Mouse (Mus musculus) central nervous system, embryonic 11.5 days (tissue): ENCODE results near the gene Gm5965. TPM values are rescaled to one million over a fixed set of nuclear protein-coding genes. Genes with fewer than 3 reads are reported as not detected.

Experiments used
- polyA plus RNA-seq: library from polyadenylated mRNA; depleted of rRNA; stranded (reverse); fragments of >200 nt; gene quantifications from 2 replicates; pipeline ENCODE4 v1.2.3, GENCODE M21; 2012; rRNA removed

Gm5965 gene
- polyA plus RNA-seq: not detected in 2 replicates

DNA sequence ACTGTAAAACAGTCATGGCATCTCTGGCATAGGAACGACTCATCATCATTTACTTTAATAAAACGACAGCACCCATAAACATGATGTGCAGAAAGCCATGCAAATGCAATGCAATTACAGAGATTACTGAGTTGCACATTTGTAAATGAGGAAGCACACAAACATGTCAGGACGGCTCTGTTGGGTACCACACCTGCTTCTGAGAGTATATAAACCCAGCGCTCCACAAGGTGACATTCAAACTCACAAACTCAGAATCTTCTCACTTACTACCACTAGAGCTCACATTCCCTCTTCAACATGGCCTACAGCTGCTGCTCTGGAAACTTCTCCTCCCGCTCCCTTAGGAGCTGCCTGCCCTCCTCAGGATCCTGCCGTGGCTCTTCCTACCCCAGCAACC, at the start of gene Gm5965:
Gm5965 (plus strand) TSS at position 301 of the 400 bp plus-strand sequence.

DNA sequence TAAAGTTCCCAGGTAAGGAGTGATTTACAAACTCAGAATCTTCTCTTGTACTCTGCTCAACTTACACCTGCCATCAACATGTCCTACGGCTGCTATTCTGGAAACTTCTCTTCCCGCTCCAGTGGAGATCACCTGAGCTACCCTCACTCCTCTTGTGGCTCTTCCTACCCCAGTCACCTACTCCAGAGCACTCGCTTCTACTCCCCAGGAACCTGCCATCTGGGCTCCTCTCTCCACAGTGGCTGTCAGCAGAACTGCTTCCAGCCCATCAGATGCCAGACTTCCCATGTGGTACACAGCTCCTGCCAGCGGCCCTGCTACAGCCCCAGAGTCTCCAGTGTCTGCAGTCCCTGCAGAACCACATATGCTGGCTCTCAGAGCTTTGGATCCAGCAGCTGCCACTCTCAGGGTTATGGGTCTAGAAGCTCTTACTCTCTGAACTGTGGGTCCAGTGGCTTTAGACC, 48.9 kb upstream of the Gm5965 start, which contains the start of gene Krtap13-1:
Krtap13-1 (plus strand) TSS at position 51 of the 464 bp plus-strand sequence.

DNA sequence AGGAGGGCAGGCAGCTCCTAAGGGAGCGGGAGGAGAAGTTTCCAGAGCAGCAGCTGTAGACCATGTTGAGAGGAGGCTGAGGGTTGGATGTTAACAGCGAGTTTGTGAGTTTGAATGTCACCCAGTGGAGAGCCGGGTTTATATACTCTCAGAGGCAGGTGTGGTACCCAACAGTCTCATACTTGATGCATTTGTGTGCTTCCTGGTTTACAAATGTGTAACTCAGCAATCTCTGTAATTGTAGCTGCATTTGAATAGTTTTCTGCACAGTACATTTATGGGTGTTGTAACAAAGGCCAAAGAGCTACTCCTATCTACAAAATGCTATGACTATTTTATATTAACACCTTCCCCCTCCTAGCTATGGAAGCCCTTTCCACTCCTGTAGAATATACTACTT, 26.2 kb upstream of the Gm5965 start, which contains the start of gene Krtap13:
Krtap13 (minus strand) TSS at position 101 of the 400 bp plus-strand sequence.

DNA sequence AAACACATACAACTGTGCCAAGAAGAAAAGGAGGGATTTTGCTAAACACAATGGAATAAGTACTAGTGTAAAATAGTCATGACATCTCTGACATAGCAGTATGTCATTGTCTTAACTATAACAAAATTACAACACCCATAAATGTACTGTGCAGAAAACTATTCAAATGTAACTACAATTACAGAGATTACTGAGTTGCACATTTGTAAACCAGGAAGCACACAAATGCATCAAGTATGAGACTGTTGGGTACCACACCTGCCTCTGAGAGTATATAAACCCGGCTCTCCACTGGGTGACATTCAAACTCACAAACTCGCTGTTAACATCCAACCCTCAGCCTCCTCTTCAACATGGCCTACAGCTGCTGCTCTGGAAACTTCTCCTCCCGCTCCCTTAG, 19.1 kb upstream of the Gm5965 start, which contains the start of gene 2310034C09Rik:
2310034C09Rik (plus strand) TSS at position 301 of the 400 bp plus-strand sequence.

DNA sequence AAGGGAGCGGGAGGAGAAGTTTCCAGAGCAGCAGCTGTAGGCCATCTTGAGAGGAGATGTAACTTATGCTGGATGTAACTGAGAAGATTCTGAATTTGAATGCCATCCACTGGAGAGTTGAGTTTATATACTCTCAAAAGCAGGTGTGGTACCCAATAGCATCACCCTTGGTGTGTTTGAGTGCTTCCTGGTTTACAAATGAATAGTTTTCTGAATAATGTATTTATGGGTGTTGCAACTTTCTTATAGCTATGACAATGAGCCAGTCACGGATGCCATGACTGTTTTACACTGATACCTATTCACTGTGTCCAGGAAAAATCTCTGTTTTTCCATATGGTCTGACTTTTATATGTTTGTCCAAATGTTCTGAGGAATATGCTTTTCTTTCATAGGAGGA, 3.6 kb upstream of the Gm5965 start, which contains the start of gene 2310057N15Rik:
2310057N15Rik (minus strand) TSS at position 101 of the 400 bp plus-strand sequence.

DNA sequence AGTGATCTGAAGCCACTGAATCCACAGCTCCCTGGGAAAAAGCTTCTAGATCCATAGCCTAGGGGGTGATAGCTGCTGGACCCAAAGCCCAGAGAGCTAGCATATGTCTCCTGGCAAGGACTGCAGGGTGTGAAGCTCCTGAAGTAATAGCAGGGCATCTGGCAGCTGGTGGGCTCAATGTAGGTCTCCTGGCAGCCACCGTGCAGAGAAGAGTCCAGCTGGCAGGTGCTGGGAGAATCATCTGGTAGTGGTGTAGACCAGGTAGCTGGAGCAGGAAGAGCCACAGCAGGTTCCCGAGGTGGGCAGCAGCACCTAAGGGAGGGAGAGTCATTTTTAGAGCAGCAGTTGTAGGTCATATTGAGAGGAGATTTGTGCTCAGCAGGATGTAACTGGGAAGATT, 34.1 kb downstream of the Gm5965 start, which contains the start of gene Gm20741:
Gm20741 (minus strand) TSS at position 394 of the 400 bp plus-strand sequence.

DNA sequence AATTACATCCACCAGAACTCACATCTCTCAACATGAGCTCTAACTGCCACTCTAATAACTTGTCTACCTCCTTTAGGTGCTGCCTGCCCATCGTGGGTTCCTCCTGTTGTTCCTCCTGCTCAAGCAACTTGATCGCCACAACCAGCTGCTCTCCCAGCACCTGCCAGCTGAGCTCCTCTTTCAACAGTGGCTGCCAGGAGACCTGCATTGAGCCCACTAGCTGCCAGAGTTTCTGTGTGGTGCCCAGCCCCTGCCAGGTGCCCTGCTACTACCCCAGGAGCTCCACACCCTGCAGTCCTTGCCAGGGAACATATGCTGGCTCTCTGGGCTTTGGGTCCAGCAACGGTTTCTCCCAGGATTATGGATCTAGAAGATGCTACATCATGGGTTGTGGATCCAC, 42.4 kb downstream of the Gm5965 start, which contains the start of gene Krtap15:
Krtap15 (plus strand) TSS at position 150 of the 400 bp plus-strand sequence.

DNA sequence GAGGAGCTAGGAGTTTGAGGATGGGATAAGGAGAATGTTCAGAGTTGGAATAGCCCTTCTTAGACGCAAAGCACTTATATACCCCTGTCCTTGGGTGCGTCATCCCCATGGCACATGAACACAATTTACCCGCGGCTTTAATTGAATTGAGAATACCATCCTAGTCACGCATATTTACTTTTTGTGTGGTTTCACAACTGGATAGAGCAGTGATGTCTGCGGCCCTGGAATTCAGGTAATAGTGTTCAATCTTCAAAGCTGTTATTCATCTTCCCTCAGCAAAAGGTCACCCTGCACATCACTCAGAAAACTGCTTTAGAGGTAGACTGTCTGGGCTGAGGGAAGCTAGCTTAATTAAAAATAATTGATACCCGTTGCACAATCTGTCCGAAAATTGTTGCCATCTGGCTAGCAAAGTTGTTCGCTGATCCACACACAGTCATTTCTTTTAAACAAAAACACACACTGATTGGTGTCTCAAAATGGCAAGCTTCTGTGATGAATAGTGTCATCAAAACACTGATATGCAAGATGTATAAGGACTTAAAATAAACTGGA, 48.5 kb downstream of the Gm5965 start, which contains the start of gene Krtap14:
Krtap14 (minus strand) TSS at position 51 of the 558 bp plus-strand sequence.

Other genes starting within 250 kb of the Gm5965 start
- 0.12 and 0.83 TPM in 2 replicates for gene Cldn8, start 214.7 kb upstream of the Gm5965 start, polyA plus RNA-seq
- not detected in 2 replicates for gene Krtap24-1, start 165.6 kb upstream of the Gm5965 start, polyA plus RNA-seq
- gene 2310079G19Rik, start 150.2 kb upstream of the Gm5965 start, polyA plus RNA-seq: not detected in 2 replicates
- gene Krtap26-1, start 130.1 kb upstream of the Gm5965 start, polyA plus RNA-seq: not detected in 2 replicates
- gene Krtap27-1, start 106.2 kb upstream of the Gm5965 start, polyA plus RNA-seq: not detected in 2 replicates
- gene 2310061N02Rik, start 69.9 kb upstream of the Gm5965 start, polyA plus RNA-seq: not detected in 2 replicates
- not detected in 2 replicates for gene Krtap13-1, start 49.0 kb upstream of the Gm5965 start, polyA plus RNA-seq
- gene Krtap13, start 26.3 kb upstream of the Gm5965 start, polyA plus RNA-seq: not detected in 2 replicates
- not detected in 2 replicates for gene 2310034C09Rik, start 19.0 kb upstream of the Gm5965 start, polyA plus RNA-seq
- not detected in 2 replicates for gene 2310057N15Rik, start 3.7 kb upstream of the Gm5965 start, polyA plus RNA-seq
- gene Gm20741, start 34.3 kb downstream of the Gm5965 start, polyA plus RNA-seq: not detected in 2 replicates
- gene Krtap15, start 42.3 kb downstream of the Gm5965 start, polyA plus RNA-seq: not detected in 2 replicates
- not detected in 2 replicates for gene Krtap14, start 48.2 kb downstream of the Gm5965 start, polyA plus RNA-seq
- gene Krtap19-1, start 91.5 kb downstream of the Gm5965 start, polyA plus RNA-seq: not detected in 2 replicates
- not detected in 2 replicates for gene Krtap19-2, start 96.4 kb downstream of the Gm5965 start, polyA plus RNA-seq
- gene Krtap19-3, start 100.1 kb downstream of the Gm5965 start, polyA plus RNA-seq: not detected in 2 replicates
- gene Krtap19-4, start 107.2 kb downstream of the Gm5965 start, polyA plus RNA-seq: not detected in 2 replicates
- not detected in 2 replicates for gene Krtap19-5, start 118.6 kb downstream of the Gm5965 start, polyA plus RNA-seq
- gene Krtap19-9b, start 154.4 kb downstream of the Gm5965 start, polyA plus RNA-seq: not detected in 2 replicates
- gene Krtap16-3, start 185.0 kb downstream of the Gm5965 start, polyA plus RNA-seq: not detected in 2 replicates
- gene Krtap22-2, start 232.9 kb downstream of the Gm5965 start, polyA plus RNA-seq: not detected in 2 replicates
- not detected in 2 replicates for gene Gm10229, start 237.4 kb downstream of the Gm5965 start, polyA plus RNA-seq